Mouse (Mus musculus) liver, embryonic 11.5 days (tissue): ENCODE measurements around the gene Hoxc5. TPM values are rescaled to one million over a fixed set of nuclear protein-coding genes. Genes with fewer than 3 reads are reported as not detected.

ENCODE experiments used
- ATAC-seq: fragments of 200-750 bp; cut with Nextera tagmentation; replicated peaks from 2 replicates; pipeline ENCODE4 v1.8.0; 2017; ENCODE audit warnings: moderate number of reproducible peaks, mild to moderate bottlenecking, moderate TSS enrichment, moderate library complexity; ENCODE audit not compliant: low FRiP score
- DNase-seq: peaks from one replicate; pipeline ENCODE4 v3.0.0-alpha.2; 2017; ENCODE audit warnings: low spot score
- H3K27ac ChIP-seq: fragments of 300-500 bp; sonication (generic); 2 replicates; pipeline ENCODE4 v1.5.1; 2014; ENCODE audit warnings: mild to moderate bottlenecking, low read depth, low read length, control low read depth
- H3K27me3 ChIP-seq: fragments of 300-500 bp; sonication (generic); replicated peaks from 2 replicates; pipeline ENCODE4 v1.6.1; 2014; ENCODE audit warnings: low read length, mixed read lengths; ENCODE audit not compliant: control insufficient read depth, insufficient read depth
- H3K36me3 ChIP-seq: fragments of 300-500 bp; sonication (generic); 2 replicates; pipeline ENCODE4 v1.6.1; 2014; ENCODE audit warnings: mild to moderate bottlenecking, low read length, moderate library complexity, mixed read lengths; ENCODE audit not compliant: control insufficient read depth, insufficient read depth
- H3K4me1 ChIP-seq: fragments of 300-500 bp; sonication (generic); replicated peaks from 2 replicates; pipeline ENCODE4 v1.6.1; 2014; ENCODE audit warnings: low read length, mixed read lengths; ENCODE audit not compliant: control insufficient read depth, insufficient read depth
- H3K4me2 ChIP-seq: fragments of 300-500 bp; sonication (generic); 2 replicates; pipeline ENCODE4 v1.6.1; 2014; ENCODE audit warnings: mild to moderate bottlenecking, control low read depth, moderate library complexity
- H3K4me3 ChIP-seq: fragments of 300-500 bp; sonication (generic); 2 replicates; pipeline ENCODE4 v1.5.1; 2014; ENCODE audit warnings: low read depth, low read length, control low read depth
- H3K9ac ChIP-seq: fragments of 300-500 bp; sonication (generic); 2 replicates; pipeline ENCODE4 v1.6.1; 2014; ENCODE audit warnings: low read depth, low read length, control low read depth
- H3K9me3 ChIP-seq: fragments of 300-500 bp; sonication (generic); 2 replicates; pipeline ENCODE4 v1.6.1; 2016; ENCODE audit warnings: low read length, inconsistent platforms, mixed read lengths; ENCODE audit not compliant: control insufficient read depth
- WGBS: fragments of 180-500 bp; shearing (Covaris S2); extraction: QIAGEN DNeasy Blood & Tissue Kit; methylation state at CpG from one replicate; pipeline ENCODE4 v1.1.7; 2014; 5-methylcytosine and 5-hydroxymethylcytosine counted together
- polyA plus RNA-seq: library from polyadenylated mRNA; unstranded; fragments of >200 nt; fragmentation: Nextera tagmentation; extraction: Ambion mirVana; gene quantifications from 2 replicates; pipeline ENCODE4 v1.2.1, GENCODE M21; 2014

The Hoxc5 gene
- polyA plus RNA-seq, 1 experiment from 2014 or later, result 4.1 TPM

DNA sequence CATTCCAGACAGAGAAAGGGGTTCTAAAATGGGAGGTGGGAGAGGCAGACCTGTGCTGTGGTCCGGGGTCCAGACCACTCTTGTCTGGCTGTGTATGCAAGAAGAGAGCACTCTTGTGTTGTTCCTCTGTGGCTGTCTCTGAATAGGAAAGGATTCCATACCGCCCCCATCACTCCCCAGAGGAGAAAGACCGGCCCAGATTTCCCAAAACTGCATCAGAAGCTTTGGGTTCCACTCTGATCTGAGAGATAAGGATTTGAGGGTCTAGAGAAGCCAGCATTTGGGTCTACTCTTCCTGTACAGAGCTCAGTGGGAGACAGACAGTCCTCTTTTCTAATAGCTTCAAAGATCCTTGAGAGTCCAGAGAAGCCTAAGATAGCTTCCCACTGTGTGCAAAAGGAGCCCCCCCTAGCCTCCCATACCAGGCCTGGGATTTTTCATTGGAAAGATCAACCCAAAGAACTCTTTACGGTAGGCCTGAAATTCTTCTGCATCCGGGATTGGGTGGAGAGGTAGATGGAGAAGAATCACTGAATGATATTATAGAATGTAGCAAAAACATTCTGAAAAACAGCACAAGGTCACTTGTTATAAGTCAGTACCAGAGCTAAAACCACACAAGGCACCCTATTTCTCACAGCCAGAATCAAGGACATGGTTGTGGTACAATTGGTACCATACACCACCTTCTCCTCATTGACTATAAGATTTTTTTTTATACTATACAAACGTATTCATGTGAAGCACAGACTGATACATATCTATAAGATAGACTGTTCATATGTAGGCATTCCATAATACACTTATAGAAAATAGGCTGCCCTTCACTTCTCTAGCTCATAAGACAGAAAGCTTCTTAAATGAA, 44.4 kb upstream of the Hoxc5 start:
- H3K4me2 ChIP-seq, result no peak overlapping the region
- no peak overlapping the region for H3K9ac ChIP-seq
- H3K4me1 ChIP-seq, result no peaks in the 10 kb centered on the region
- H3K27ac ChIP-seq, result no peak overlapping the region
- ATAC-seq (no peak), DNase-seq (no peak)
- H3K9me3 ChIP-seq, result no peaks in the 10 kb centered on the region
- no peaks in the 10 kb centered on the region for H3K36me3 ChIP-seq
- no peak overlapping the region for H3K4me3 ChIP-seq
- peaks cover 98% of the 10 kb centered on the region for H3K27me3 ChIP-seq
- WGBS, result 15% methylated on average over 6 of the region's 6 CpGs

- H3K4me2 ChIP-seq, result no peak overlapping the region
- H3K36me3 ChIP-seq, result no peaks in the 10 kb centered on the region
- ATAC-seq (no peak), DNase-seq (no peak)
- peaks cover 98% of the 10 kb centered on the region for H3K27me3 ChIP-seq
- H3K4me1 ChIP-seq, result no peaks in the 10 kb centered on the region
- no peak overlapping the region for H3K27ac ChIP-seq
- H3K4me3 ChIP-seq, result no peak overlapping the region
- H3K9me3 ChIP-seq, result no peaks in the 10 kb centered on the region
- 1% methylated on average over 40 of the region's 40 CpGs for WGBS
- no peak overlapping the region for H3K9ac ChIP-seq
Measured at GRCm38 (mm10) chr15:102927032-102927645, 40.1 kb upstream of the Hoxc5 start.

GRCm38 (mm10) chr15:102931706-102932358, 35.4 kb upstream of the Hoxc5 start:
- Histone ChIP-seq H3K4me2 (no peak overlapping the region), H3K9me3 (no peaks in the 10 kb centered on the region), H3K36me3 (no peaks in the 10 kb centered on the region), H3K4me1 (no peaks in the 10 kb centered on the region), H3K27ac (no peak overlapping the region), H3K4me3 (no peak overlapping the region), H3K27me3 (peaks cover 100% of the 10 kb centered on the region), H3K9ac (no peak overlapping the region)
- 2% methylated on average over 23 of the region's 23 CpGs for WGBS
- ATAC-seq (no peak), DNase-seq (no peak)

GRCm38 (mm10) chr15:102934438-102934837, 32.8 kb upstream of the Hoxc5 start:
- H3K27ac ChIP-seq, result no peak overlapping the region
- H3K9ac ChIP-seq, result no peak overlapping the region
- DNase-seq, result no peak
- 4% methylated on average over 12 of the region's 12 CpGs for WGBS
- no peaks in the 10 kb centered on the region for H3K36me3 ChIP-seq
- H3K4me2 ChIP-seq, result no peak overlapping the region
- no peak for ATAC-seq
- H3K27me3 ChIP-seq, result peaks cover 100% of the 10 kb centered on the region
- H3K9me3 ChIP-seq, result no peaks in the 10 kb centered on the region
- H3K4me1 ChIP-seq, result no peaks in the 10 kb centered on the region
- H3K4me3 ChIP-seq, result no peak overlapping the region

DNA sequence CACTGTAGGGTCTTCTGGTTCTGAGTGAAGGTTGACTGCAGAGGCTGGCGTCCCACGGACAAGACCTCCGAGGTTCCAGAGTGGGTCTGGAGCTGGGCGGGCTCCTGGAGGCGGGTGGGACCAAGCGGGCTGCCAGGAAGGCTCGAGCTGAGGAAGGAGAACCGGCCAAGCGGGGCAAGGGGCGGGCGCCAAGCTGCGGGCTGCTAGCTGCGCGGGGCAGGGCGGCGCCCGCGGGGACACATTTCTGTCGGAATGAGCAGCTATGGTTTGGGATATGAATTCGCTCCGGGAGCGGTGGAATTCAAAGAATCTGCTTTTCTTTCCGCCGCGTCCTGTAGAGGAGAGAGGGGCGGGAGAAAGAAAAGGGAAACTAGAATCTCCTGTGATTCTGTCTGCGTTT, 32.3 kb upstream of the Hoxc5 start:
- Histone ChIP-seq H3K4me1 (no peaks in the 10 kb centered on the region), H3K9ac (no peak overlapping the region), H3K4me2 (no peak overlapping the region), H3K27ac (no peak overlapping the region), H3K27me3 (peaks cover 100% of the 10 kb centered on the region), H3K4me3 (no peak overlapping the region), H3K9me3 (no peaks in the 10 kb centered on the region), H3K36me3 (no peaks in the 10 kb centered on the region)
- WGBS, result 2% methylated on average over 27 of the region's 27 CpGs
- DNase-seq, result no peak
- ATAC-seq, result no peak

- H3K9me3 ChIP-seq, result no peaks in the 10 kb centered on the region
- H3K27ac ChIP-seq, result no peak within 1 kb of the TSS
- WGBS, result 4% methylated on average over 31 of the region's 31 CpGs
- H3K4me2 ChIP-seq, result no peak within 1 kb of the TSS
- H3K9ac ChIP-seq, result no peak within 1 kb of the TSS
- no peak for DNase-seq
- no peak within 1 kb of the TSS for H3K4me3 ChIP-seq
- no peaks in the 10 kb centered on the region for H3K4me1 ChIP-seq
- H3K36me3 ChIP-seq, result no peaks in the 10 kb centered on the region
- ATAC-seq, result no peak
- peaks cover 100% of the 10 kb centered on the region for H3K27me3 ChIP-seq
Measured at GRCm38 (mm10) chr15:102936279-102936972, 30.8 kb upstream of the Hoxc5 start, which contains the start of gene Hoxc12. Gene Hoxc12 (plus strand): TSS chr15:102936757.

- WGBS, result 3% methylated on average over 50 of the region's 50 CpGs
- no peak overlapping the region for H3K9ac ChIP-seq
- H3K36me3 ChIP-seq, result no peaks in the 10 kb centered on the region
- ATAC-seq (no peak), DNase-seq (no peak)
- H3K27me3 ChIP-seq, result peaks cover 100% of the 10 kb centered on the region
- no peak overlapping the region for H3K4me3 ChIP-seq
- no peaks in the 10 kb centered on the region for H3K4me1 ChIP-seq
- H3K4me2 ChIP-seq, result no peak overlapping the region
- no peak overlapping the region for H3K27ac ChIP-seq
- H3K9me3 ChIP-seq, result no peaks in the 10 kb centered on the region
Measured at GRCm38 (mm10) chr15:102937036-102937666, 30.1 kb upstream of the Hoxc5 start.
